Mouse (Mus musculus) thymus, adult 18-20 months (tissue): ENCODE data around the gene Cdkn2d.
"Not testable (repeated sequence)": the region's sequence is repeated elsewhere in the genome, so short reads cannot be mapped to it uniquely, and the experiment has no call there.

Experiments used
- DNase-seq, 2 experiments: peaks; one replicate each; pipeline ENCODE4 v3.0.0; 2022; ENCODE audit warnings: mixed read lengths in 2 of 2

Cdkn2d gene

DNA sequence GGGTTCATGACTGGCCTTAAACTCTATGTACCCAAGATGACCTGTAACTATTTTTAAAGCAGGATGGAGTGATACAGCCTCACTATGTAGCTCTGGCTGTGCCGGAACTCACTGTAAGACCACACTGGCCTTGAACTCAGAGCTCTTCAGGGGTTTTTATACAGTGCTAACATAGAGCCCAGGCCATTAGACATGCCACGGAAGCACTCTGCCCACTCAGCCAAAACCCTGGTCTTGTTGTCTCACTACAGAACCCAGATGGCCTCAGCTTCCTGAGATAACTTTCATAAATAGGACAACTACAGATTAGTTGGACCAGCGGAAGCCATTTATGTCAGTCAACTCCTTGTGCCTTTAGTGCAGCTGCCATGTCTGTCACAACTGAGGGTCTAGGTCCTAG, 16.9 kb downstream of the Cdkn2d start:
- no peak for DNase-seq

DNA sequence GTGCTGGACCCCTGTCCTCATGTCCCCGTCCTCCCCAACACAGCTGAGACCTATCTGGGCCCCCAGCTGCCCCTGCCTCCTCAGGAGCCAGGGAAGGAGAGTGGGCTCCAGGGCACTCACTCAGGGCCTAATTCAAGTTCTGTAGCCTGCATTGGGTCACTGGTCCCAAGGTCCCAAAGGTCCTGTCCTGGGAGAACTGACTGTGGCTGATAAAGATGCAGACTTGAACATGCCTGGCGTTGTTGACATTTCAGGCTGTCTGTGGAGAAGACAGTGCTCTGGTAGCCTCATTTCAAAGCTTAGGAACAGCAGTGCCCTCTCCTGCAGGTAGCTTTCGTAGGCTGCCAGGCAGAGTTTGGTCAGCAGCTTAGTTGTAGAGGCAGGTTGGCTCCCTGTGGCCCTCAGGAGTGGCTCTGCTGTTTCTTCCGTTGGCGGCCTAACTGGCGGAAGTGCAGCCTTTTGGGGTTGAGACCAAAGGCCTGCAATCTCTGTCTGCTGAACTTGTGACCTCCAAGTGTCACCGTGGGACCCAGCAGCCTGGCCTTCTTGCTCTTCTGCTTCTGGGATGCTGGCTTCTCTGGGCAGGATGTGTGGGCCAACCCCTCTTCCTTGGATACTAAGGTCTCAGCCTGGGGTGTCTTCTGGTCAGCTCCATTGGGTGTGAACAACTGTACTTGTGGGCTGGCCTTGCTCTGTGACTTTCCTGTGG, 17.5 kb downstream of the Cdkn2d start:
- DNase-seq, result no peak

- DNase-seq, result no peak
These were observed 18.1 kb downstream of the Cdkn2d start for GRCm38 (mm10) chr9:21273094-21273493.

GRCm38 (mm10) chr9:21272391-21272790, 18.8 kb downstream of the Cdkn2d start:
- no peak for DNase-seq

GRCm38 (mm10) chr9:21269590-21269989, 21.6 kb downstream of the Cdkn2d start:
- DNase-seq, result not testable (repeated sequence)

- no peak for DNase-seq
These were observed 22.9 kb downstream of the Cdkn2d start for GRCm38 (mm10) chr9:21268305-21268704.

GRCm38 (mm10) chr9:21266889-21267288, 24.3 kb downstream of the Cdkn2d start:
- DNase-seq, result no peak

DNA sequence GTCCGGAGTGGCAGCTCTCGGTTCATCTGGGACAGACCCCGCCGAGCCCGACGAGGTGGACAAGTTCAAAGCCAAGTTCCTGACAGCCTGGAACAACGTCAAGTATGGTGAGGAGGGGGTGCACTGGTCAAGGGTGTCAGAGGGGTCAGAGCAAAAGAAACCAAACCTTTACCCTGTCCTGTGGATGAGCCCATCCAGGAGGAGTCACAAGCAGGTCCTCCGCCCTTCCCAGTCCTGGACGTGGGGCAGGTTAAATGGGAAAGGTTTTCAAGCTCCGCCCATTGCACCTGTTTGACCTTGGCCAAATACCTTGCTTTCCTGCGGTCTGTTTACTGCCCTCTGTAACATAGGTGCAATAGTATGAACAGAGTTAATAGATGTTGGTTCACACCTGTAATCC, 25.6 kb downstream of the Cdkn2d start:
- no peak for DNase-seq

GRCm38 (mm10) chr9:21265000-21265561, 26.1 kb downstream of the Cdkn2d start, which contains the start of gene Atg4d:
Gene Atg4d, plus strand, starts transcription at chr9:21265293.
- DNase-seq, result peak; percentile 96 to 97

DNA sequence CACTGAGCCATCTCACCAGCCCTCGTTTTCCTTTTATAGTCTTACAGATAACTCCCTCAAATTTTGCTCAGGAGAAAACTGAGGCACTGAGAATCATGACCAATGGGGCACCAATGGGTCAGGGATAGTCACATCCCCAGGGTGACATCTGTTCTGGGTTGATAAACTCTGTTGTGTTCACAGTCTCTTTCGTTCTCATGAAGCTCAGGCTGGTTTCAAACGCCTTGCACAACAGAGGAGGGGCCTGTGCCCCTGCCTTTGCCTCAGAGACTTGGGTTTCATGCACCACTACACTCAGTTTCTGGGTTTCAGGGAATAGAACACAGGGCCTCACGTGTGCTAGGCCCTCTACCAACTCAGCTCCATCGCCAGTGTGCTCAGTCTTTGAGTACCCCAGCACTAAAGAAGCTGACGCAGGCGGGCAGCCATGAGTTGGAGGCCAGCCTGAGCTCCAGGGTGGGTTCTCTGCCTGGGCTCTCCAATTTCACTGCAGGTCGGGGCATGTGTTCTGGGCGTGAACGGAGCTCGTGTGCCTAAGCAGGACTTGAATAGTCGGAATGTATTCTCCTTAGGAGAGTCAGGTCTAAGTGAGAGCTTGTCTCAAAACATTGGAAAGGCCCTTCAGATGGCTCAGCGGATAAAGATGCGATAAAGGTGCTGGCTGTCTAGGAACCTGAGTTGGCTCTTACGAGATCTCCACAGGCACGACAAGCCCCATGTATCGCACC, 26.8 kb downstream of the Cdkn2d start:
- DNase-seq, result no peak

- DNase-seq, result no peak
These were observed 29.4 kb downstream of the Cdkn2d start for GRCm38 (mm10) chr9:21261831-21262230.

- DNase-seq, result no peak
These were observed 30.6 kb downstream of the Cdkn2d start for GRCm38 (mm10) chr9:21260491-21261040.

- DNase-seq, result not testable (repeated sequence)
These were observed 34.9 kb downstream of the Cdkn2d start for GRCm38 (mm10) chr9:21256349-21256748.

GRCm38 (mm10) chr9:21254690-21255089, 36.5 kb downstream of the Cdkn2d start:
- no peak for DNase-seq

GRCm38 (mm10) chr9:21251116-21251735, 40.0 kb downstream of the Cdkn2d start:
- DNase-seq, result no peak

- no peak for DNase-seq
These were observed 40.7 kb downstream of the Cdkn2d start for GRCm38 (mm10) chr9:21250509-21250908.

DNA sequence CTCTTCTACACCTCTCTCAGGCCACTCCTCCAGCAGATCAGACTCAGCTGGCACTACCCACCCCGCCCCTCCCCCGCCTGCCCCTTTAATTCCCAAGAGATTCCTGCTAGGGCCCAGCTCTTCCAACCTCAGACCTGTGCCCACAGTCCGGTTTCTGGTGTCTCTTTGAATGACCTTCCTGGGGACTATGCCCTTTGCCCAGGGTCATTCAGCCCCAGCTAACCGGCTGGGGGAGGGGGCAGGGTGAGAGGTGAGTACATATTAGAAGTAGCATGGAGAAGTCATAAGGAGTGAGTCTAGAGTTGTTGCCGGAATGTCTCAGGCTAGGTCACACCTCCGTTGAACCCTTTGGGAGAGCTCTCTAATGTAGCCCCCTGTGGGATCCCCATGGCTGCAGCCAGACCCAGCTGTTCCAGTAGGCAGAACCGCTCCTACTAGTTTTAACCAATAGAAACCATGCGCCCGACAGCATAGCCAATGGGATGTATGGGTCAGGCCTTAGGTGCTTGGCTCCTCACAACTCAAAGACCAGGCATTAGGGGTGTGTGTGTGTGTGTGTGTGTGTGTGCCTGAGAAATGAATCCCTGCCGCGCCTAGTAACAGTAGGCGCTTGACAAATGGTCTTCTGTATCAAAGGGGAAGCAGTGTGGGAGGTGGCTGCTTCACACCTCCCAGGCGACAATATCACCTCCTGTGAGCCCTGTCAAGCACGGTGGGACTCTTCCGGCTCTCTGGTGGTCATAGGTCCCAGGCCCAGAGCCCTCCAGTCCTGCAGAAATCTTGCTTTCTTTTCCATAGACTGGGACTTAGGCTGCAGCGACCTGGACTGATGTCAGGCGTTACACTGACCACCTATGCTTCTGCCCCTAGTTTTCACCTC, 41.3 kb downstream of the Cdkn2d start:
- DNase-seq, result no peak

- no peak for DNase-seq
These were observed 42.9 kb downstream of the Cdkn2d start, which contains the start of gene S1pr5 for GRCm38 (mm10) chr9:21248326-21248725. Gene S1pr5, minus strand, starts transcription at chr9:21248443.

DNA sequence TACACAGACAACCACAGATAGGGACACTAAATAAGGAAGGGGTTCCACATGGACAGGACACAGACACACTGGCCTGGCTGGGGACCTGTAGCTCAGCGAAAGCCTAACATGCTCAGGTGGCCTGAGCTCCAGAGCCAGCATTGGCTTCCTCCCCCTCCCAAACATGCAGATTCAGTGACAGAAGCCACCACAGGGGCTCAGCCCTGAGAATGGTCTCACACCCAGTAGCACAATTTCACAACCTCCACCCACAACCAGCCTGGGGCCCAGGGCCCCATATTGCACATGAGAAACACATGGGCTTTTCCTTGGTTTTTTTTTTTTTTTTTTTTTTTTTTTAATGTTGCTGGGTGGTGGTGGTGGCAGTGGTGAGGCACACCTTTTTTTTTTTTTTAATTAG, 44.9 kb downstream of the Cdkn2d start:
- no peak for DNase-seq

GRCm38 (mm10) chr9:21245113-21245487, 46.1 kb downstream of the Cdkn2d start:
- no peak for DNase-seq

- DNase-seq, result no peak
These were observed 46.6 kb downstream of the Cdkn2d start for GRCm38 (mm10) chr9:21244428-21245112.
